Mouse (Mus musculus) T-helper 2 cell (primary cell): ENCODE measurements around the gene Grin2b.

ENCODE experiments used
- in situ Hi-C: fragments of 300-600 bp; cut with MboI, MseI; formaldehyde crosslinking; loops from one replicate; pipeline ENCODE4 v1.15.1; 2025; ENCODE audit warnings: high pct_unique_total_duplicates

Grin2b gene

GRCm38 (mm10) chr6:136173191-136173896, at the start of gene Grin2b:
Grin2b (minus strand) TSS chr6:136173511.
- in situ Hi-C loops: no loop called here

DNA sequence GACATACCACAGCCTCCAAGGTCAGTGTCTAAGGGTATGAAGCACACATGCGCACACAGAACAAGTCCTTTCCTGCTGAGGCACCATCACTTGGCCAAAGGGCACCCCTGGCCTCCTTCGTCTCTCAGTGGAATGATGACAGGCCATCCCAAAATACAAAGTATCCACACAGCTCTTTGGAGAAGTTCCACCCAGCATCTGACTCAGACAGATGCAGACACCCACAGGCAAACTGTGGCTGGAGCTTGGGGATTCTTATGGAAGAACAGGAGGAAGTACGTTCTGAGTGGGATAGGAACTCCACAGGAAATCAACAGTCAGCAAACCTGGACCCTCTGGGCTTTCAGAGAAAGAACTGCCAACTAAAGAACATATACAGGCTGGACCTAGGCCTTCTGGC, 48.6 kb upstream of the Grin2b start:
- in situ Hi-C loops: no loop called here

DNA sequence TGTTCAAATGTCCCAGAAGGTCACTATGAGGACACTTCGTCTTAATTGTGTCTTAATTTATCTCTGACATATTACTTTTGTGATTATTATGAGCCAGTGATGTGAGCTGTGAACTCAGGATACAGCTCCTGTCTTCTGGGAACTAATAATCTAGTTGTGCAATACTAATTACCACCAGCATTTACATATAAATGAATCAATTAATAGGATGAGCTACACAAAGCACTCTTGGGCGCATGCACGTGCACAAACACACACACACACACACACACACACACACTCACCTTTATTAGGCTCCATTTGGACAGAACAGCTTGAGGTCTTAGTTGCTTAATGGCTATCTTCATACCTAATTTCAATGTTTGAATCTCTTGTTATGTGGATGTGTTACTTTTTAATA, 37.1 kb upstream of the Grin2b start:
- in situ Hi-C loops: no loop called here

GRCm38 (mm10) chr6:136199814-136200213, 26.5 kb upstream of the Grin2b start:
- in situ Hi-C loops: no loop called here

- in situ Hi-C loops: no loop called here
Observed at GRCm38 (mm10) chr6:136194616-136195015, 21.3 kb upstream of the Grin2b start.

GRCm38 (mm10) chr6:136178066-136178465, 4.8 kb upstream of the Grin2b start:
- in situ Hi-C loops: no loop called here

- in situ Hi-C loops: no loop called here
Observed at GRCm38 (mm10) chr6:136172801-136173190, 515 bp downstream of the Grin2b start.

GRCm38 (mm10) chr6:136172172-136172651, 1.1 kb downstream of the Grin2b start:
- in situ Hi-C loops: no loop called here

- in situ Hi-C loops: no loop called here
Observed at GRCm38 (mm10) chr6:136171343-136171742, 2.0 kb downstream of the Grin2b start.

GRCm38 (mm10) chr6:136170381-136170780, 2.9 kb downstream of the Grin2b start:
- in situ Hi-C loops: no loop called here

DNA sequence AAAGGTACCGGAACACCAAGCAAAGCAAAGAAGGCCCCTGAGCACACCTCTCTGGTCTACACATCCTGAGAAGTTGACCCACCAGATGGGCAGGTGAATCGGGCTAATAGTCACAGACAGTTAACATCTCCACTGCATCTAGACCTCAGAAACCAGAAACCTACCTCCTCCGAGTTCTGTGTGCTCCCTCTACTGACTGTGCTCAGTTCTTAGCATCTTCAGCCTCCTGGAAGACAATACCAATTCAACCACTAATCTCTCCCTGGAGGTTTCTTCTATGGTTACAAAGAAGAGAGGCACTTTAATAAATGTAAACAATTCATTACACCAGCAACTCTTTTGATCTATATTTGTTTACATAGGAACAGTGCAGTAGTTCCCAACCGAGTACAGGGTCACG, 6.0 kb downstream of the Grin2b start:
- in situ Hi-C loops: no loop called here

- in situ Hi-C loops: no loop called here
Observed at GRCm38 (mm10) chr6:136165443-136166077, 7.8 kb downstream of the Grin2b start.

GRCm38 (mm10) chr6:136162090-136162489, 11.2 kb downstream of the Grin2b start:
- in situ Hi-C loops: no loop called here

DNA sequence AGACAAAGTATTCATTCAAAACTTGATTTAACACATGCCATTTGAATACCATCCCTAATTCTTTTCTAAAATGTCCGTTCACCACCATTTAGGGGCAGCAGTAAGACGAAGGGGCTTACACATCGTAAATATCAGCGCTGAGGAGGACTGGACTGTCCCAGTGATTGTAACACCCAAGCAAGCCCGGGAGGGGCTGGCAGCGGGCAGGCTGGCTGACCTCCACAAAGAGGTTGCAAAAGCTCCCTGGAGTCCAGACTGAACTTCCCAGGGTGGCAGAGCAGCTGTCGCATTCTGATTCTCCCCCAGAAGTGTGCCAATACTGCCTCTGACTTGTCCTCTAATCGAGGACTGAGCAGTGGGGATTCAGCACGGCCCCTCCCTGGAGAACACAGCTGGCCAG, 19.9 kb downstream of the Grin2b start:
- in situ Hi-C loops: no loop called here

DNA sequence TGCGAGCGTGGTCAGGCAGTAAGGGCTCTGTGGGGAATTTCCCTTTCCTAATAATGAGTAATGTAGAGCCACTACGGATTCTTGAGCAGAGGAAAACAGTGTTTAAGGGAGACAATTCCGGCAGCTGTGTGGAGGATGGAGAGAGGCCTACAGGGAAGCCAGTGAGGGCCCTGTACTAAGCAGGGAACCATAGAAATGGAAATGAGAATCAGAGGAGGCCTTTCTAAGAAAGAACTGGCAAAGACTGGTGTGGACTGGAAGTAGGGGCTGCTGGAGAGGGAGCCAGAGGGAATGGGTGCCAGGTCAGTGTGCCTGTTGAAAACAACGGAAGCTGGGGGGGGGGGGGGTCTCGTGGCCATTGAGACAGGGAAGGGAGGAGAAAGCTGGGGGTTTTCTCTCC, 23.2 kb downstream of the Grin2b start:
- in situ Hi-C loops: no loop called here

- in situ Hi-C loops: no loop called here
Observed at GRCm38 (mm10) chr6:136139967-136140366, 33.3 kb downstream of the Grin2b start.

DNA sequence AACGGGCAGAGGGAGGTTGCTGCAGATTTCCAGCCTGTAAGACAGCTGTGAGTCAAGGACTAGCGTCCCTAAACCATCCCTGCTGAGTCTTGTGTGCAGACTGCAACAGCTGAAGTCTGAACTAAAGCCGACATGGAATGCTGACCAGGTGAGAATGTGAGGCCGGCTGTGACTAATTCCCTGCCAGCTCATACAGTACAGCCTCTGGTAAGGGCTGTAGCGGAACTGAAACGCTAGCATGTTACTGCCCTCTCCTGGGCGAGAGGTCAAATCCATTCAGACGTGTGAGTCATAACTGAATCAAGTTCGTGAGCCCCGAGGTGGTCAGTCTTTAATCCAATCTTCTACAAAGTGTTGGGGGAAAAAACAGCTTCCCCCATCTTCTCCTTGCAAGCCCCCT, 42.9 kb downstream of the Grin2b start:
- in situ Hi-C loops: no loop called here

- in situ Hi-C loops: no loop called here
Observed at GRCm38 (mm10) chr6:136122593-136122992, 50.7 kb downstream of the Grin2b start.

DNA sequence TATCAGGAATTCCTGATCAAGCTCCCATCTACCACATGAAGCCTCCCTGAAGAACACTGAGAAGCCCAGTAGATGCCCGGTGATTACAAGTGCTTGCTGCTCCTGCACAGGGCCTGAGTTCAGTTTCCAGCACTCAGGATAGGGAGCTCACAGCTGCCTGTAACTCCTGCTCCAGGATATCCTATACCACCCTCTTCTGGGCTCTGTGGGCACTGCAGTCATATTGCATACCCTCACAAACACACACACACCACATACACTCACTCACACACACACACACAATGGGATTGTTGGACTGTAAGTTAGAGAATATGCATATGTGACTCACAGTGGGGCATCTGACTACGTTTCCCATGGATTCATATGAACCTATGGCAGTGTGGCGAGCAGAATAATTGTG, 55.9 kb downstream of the Grin2b start:
- in situ Hi-C loops: no loop called here

DNA sequence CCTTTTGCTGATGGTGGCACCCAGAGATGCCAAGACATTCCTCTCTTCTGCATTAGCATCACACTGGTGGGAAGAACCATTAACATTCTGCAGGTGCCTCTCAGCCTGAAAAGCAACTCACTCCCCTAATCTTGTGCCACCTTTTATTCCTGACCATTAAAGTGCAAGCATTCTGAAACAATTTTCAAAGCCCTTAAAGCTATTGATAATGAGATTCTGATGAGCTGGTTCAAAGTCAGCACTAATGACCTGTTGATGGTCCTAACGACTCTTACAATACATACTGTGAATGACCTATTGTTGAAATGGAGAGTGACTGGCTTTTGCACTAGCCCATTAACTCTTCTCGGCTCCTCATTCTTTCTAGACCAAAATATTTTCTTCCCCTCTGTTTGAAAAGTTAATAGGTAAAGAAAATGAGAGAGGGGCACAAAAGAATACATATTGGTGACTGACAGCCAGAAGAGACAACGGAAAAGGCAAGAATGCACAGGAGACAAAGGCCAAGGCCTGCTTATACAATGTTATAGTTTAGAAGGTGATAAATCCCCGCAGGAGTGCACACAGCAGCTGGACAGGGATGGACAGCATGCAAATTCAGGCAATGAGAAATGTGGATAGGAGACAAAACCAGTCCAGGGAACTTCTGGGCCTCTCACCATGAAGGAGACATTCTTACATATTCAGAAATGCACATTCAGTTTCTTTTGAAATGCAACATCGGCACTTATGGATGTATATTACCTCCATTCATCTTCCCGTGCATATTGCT, 59.5 kb downstream of the Grin2b start:
- in situ Hi-C loops: no loop called here

DNA sequence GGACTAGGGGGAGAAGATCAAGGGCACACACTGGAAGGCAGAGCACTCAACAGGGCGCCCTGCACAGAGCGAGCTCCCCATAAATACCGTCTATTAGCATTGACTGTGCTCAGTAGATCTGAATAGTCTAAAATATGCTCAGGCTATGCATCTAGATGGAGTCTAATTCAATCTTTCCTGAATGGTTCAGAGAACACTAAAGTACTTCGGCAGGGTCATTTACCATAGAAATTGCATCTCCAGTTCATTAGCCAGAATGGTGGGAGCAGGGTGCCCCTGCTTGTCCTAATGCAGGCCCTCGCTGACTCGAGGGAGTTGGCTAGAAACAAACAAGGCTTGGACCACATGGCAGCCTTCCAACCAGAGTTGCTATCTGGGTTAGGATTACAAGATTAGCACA, 64.1 kb downstream of the Grin2b start:
- in situ Hi-C loops: no loop called here

GRCm38 (mm10) chr6:136108466-136108865, 64.8 kb downstream of the Grin2b start:
- in situ Hi-C loops: no loop called here

- in situ Hi-C loops: no loop called here
Observed at GRCm38 (mm10) chr6:136105221-136105620, 68.1 kb downstream of the Grin2b start.
